In genomic region chr7:37213751-37214181, GRCm38 (mm10) we compare ENCODE assay signal across 11 mouse cellular contexts.
DNase-seq lines count a peak whose midpoint lies in the region; ATAC-seq lines count a peak whose summit lies in the region.
"Had no signal": no experiment of that assay in that cellular context is flagged by ENCODE, and none has a peak within 500 bp of the region (broad histone marks: within the 10 kb centered on the region; RNA-seq: fewer than 3 reads in every experiment).

No protein-coding gene starts in this region.

- no peak for DNase-seq in lung, postnatal 25 days (ENCODE audit: low spot score)
- DNase-seq in limb, embryonic 10.5 days (ENCODE audit: low spot score) = peak; percentile 29
- peak; percentile 62 for DNase-seq in retina, postnatal 1 day
- no peak for DNase-seq in frontal cortex, adult 2 months (ENCODE audit: extremely low spot score in 1 of 2, low spot score in 1 of 2)
- DNase-seq in layer of hippocampus, adult 9-11 months = no peak
- DNase-seq: B cell, adult 2 months; kidney, adult 8-10 months; right cerebral cortex, adult 18-20 months had no signal

- 33% methylated on average over 3 of the region's 3 CpGs for WGBS in forebrain, embryonic 13.5 days
- 31% methylated on average over 3 of the region's 3 CpGs for WGBS in forebrain, embryonic 15.5 days
- WGBS in lung, embryonic 16.5 days = 23% methylated on average over 3 of the region's 3 CpGs
- 33% methylated on average over 3 of the region's 3 CpGs for WGBS in limb, embryonic 10.5 days

- H3K9ac ChIP-seq in forebrain, embryonic 13.5 days = no peak overlapping the region
- no peak overlapping the region for H3K9ac ChIP-seq in forebrain, embryonic 15.5 days (replicated peaks)
- no peak overlapping the region for H3K9ac ChIP-seq in lung, embryonic 16.5 days (ENCODE audit: low read length)

- no peaks in the 10 kb centered on the region for H3K9me3 ChIP-seq in forebrain, embryonic 13.5 days (replicated peaks)
- H3K9me3 ChIP-seq in forebrain, embryonic 15.5 days = no peaks in the 10 kb centered on the region
- H3K9me3 ChIP-seq in lung, embryonic 16.5 days (ENCODE audit: control insufficient read depth, low read length) = no peaks in the 10 kb centered on the region
- H3K9me3 ChIP-seq in limb, embryonic 10.5 days (replicated peaks) = no peaks in the 10 kb centered on the region

- H3K4me2 ChIP-seq in forebrain, embryonic 13.5 days = peak overlapping the region; percentile 10; the same call in 1 of the 2 replicates
- no peak overlapping the region for H3K4me2 ChIP-seq in forebrain, embryonic 15.5 days (replicated peaks)
- peak overlapping the region; percentile 42 for H3K4me2 ChIP-seq in lung, embryonic 16.5 days (ENCODE audit: low read depth, low read length)

- H3K4me3 ChIP-seq in forebrain, embryonic 13.5 days = no peak overlapping the region
- H3K4me3 ChIP-seq in forebrain, embryonic 15.5 days = no peak overlapping the region
- peak overlapping the region; percentile 13 for H3K4me3 ChIP-seq in lung, embryonic 16.5 days (ENCODE audit: low read length)
- peak overlapping the region; percentile 16 for H3K4me3 ChIP-seq in limb, embryonic 10.5 days

- H3K4me1 ChIP-seq in forebrain, embryonic 13.5 days = peaks cover 7% of the 10 kb centered on the region; the same call in 1 of the 2 replicates
- H3K4me1 ChIP-seq in forebrain, embryonic 15.5 days = peaks cover 11% of the 10 kb centered on the region
- peaks cover 9% of the 10 kb centered on the region for H3K4me1 ChIP-seq in lung, embryonic 16.5 days (replicated peaks; ENCODE audit: control insufficient read depth, insufficient read depth, low read length)
- peaks cover 19% of the 10 kb centered on the region for H3K4me1 ChIP-seq in limb, embryonic 10.5 days

- no peak for ATAC-seq in forebrain, embryonic 13.5 days
- no peak for ATAC-seq in forebrain, embryonic 15.5 days (replicated peaks)
- peak; percentile 45; the same call in 1 of the 2 replicates for ATAC-seq in lung, embryonic 16.5 days (ENCODE audit: low read depth)

- no peaks in the 10 kb centered on the region for H3K36me3 ChIP-seq in forebrain, embryonic 13.5 days (ENCODE audit: poor library complexity, severe bottlenecking)
- no peaks in the 10 kb centered on the region for H3K36me3 ChIP-seq in forebrain, embryonic 15.5 days
- H3K36me3 ChIP-seq in lung, embryonic 16.5 days (ENCODE audit: control insufficient read depth, insufficient read depth, low read length) = no peaks in the 10 kb centered on the region
- H3K36me3 ChIP-seq in limb, embryonic 10.5 days = no peaks in the 10 kb centered on the region

- no peak overlapping the region for H3K27ac ChIP-seq in forebrain, embryonic 13.5 days
- H3K27ac ChIP-seq in forebrain, embryonic 15.5 days (replicated peaks) = no peak overlapping the region
- no peak overlapping the region for H3K27ac ChIP-seq in lung, embryonic 16.5 days (ENCODE audit: low read length)
- H3K27ac ChIP-seq in limb, embryonic 10.5 days = peak overlapping the region; percentile 71

- H3K27me3 ChIP-seq in forebrain, embryonic 13.5 days = no peaks in the 10 kb centered on the region
- no peaks in the 10 kb centered on the region for H3K27me3 ChIP-seq in forebrain, embryonic 15.5 days
- no peaks in the 10 kb centered on the region for H3K27me3 ChIP-seq in lung, embryonic 16.5 days (ENCODE audit: control insufficient read depth, insufficient read depth, low read depth, low read length)
- H3K27me3 ChIP-seq in limb, embryonic 10.5 days (ENCODE audit: low read depth, poor library complexity, severe bottlenecking) = no peaks in the 10 kb centered on the region

Comparison
In these comparisons a context has a peak if more than half of its experiments do, and no peak if none do; other contexts are left out.
1. H3K4me3 ChIP-seq: peak in lung, embryonic 16.5 days (single experiment) and limb, embryonic 10.5 days (single experiment); none in forebrain, embryonic 13.5 days (single experiment) and forebrain, embryonic 15.5 days (single experiment).
2. DNase-seq: peak in limb, embryonic 10.5 days (single experiment) and retina, postnatal 1 day (single experiment); none in lung, postnatal 25 days (single experiment), frontal cortex, adult 2 months (0 of 2) and layer of hippocampus, adult 9-11 months (single experiment).